Mouse (Mus musculus) limb, embryonic 13.5 days (tissue): ENCODE data around the gene Gm49387. TPM values are rescaled to one million over a fixed set of nuclear protein-coding genes. Genes with fewer than 3 reads are reported as not detected.
"Not testable (repeated sequence)": the region's sequence is repeated elsewhere in the genome, so short reads cannot be mapped to it uniquely, and the experiment has no call there.

ENCODE experiments used
- ATAC-seq: fragments of 200-750 bp; cut with Nextera tagmentation; 2 replicates; pipeline ENCODE4 v1.8.0; 2017; ENCODE audit warnings: low read depth, moderate number of reproducible peaks, moderate TSS enrichment; ENCODE audit not compliant: low FRiP score
- H3K27ac ChIP-seq: fragments of 300-500 bp; sonication (generic); 2 replicates; pipeline ENCODE4 v1.5.1; 2015; ENCODE audit warnings: inconsistent platforms, mild to moderate bottlenecking, moderate library complexity
- H3K27me3 ChIP-seq: fragments of 300-500 bp; sonication (generic); 2 replicates; pipeline ENCODE4 v1.6.1; 2015; ENCODE audit warnings: mild to moderate bottlenecking, inconsistent platforms
- H3K36me3 ChIP-seq: fragments of 300-500 bp; sonication (generic); 2 replicates; pipeline ENCODE4 v1.6.1; 2015; ENCODE audit warnings: inconsistent platforms, mild to moderate bottlenecking, moderate library complexity
- H3K4me1 ChIP-seq: fragments of 300-500 bp; sonication (generic); 2 replicates; pipeline ENCODE4 v1.6.1; 2015; ENCODE audit warnings: inconsistent platforms
- H3K4me2 ChIP-seq: fragments of 300-500 bp; sonication (generic); replicated peaks from 2 replicates; pipeline ENCODE4 v1.6.1; 2015; ENCODE audit warnings: inconsistent platforms, mild to moderate bottlenecking, moderate library complexity
- H3K4me3 ChIP-seq: fragments of 300-500 bp; sonication (generic); 2 replicates; pipeline ENCODE4 v1.5.1; 2015; ENCODE audit warnings: moderate library complexity, mild to moderate bottlenecking, inconsistent platforms
- H3K9ac ChIP-seq: fragments of 300-500 bp; sonication (generic); 2 replicates; pipeline ENCODE4 v1.6.1; 2015; ENCODE audit warnings: mild to moderate bottlenecking, inconsistent platforms
- H3K9me3 ChIP-seq: fragments of 300-500 bp; sonication (generic); 2 replicates; pipeline ENCODE4 v1.6.1; 2016; ENCODE audit warnings: inconsistent platforms
- WGBS: fragments of 180-500 bp; shearing (Covaris S2); methylation state at CpG from one replicate; pipeline ENCODE4 v1.1.7; 2015; 5-methylcytosine and 5-hydroxymethylcytosine counted together
- polyA plus RNA-seq: library from polyadenylated mRNA; unstranded; fragments of >200 nt; fragmentation: Nextera tagmentation; extraction: Ambion mirVana; gene quantifications from 2 replicates; pipeline ENCODE4 v1.2.1, GENCODE M21; 2015

The Gm49387 gene
- polyA plus RNA-seq, 1 experiment from 2014 or later, result 0.47 TPM

DNA sequence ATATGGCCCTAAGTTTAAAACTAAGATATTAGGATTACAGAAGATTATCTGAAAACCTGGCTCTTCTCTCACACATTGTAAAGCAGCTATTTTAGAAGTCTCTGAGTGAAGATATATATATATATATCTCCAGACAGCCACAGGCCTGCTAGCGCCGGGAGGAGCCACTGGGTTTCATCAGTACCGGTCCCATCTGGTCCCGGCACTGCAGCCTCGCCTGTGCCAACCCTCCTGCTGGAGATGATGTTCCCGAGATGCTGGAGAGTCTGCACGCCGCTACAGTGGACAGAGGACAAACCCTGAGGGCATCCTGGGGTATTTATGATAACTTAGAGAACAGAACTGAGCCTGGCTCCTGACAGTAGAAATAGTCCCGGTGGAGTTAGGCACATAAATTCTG lies 23.5 kb downstream of the Gm49387 start:
- Histone ChIP-seq H3K4me3 (no peak overlapping the region), H3K4me2 (no peak overlapping the region), H3K27me3 (no peaks in the 10 kb centered on the region), H3K36me3 (peaks cover 8% of the 10 kb centered on the region; the same call in 1 of the 2 replicates), H3K27ac (no peak overlapping the region), H3K4me1 (no peaks in the 10 kb centered on the region), H3K9ac (no peak overlapping the region), H3K9me3 (no peaks in the 10 kb centered on the region)
- ATAC-seq, result no peak
- WGBS, result 86% methylated on average over 9 of the region's 9 CpGs

GRCm38 (mm10) chr14:31613671-31614070 lies 27.0 kb downstream of the Gm49387 start:
- Histone ChIP-seq H3K4me2 (no peak overlapping the region), H3K4me1 (no peaks in the 10 kb centered on the region), H3K4me3 (no peak overlapping the region), H3K9me3 (no peaks in the 10 kb centered on the region), H3K9ac (no peak overlapping the region), H3K27me3 (no peaks in the 10 kb centered on the region), H3K27ac (no peak overlapping the region), H3K36me3 (peaks cover 8% of the 10 kb centered on the region; the same call in 1 of the 2 replicates)
- no peak for ATAC-seq
- 77% methylated on average over 5 of the region's 5 CpGs for WGBS

DNA sequence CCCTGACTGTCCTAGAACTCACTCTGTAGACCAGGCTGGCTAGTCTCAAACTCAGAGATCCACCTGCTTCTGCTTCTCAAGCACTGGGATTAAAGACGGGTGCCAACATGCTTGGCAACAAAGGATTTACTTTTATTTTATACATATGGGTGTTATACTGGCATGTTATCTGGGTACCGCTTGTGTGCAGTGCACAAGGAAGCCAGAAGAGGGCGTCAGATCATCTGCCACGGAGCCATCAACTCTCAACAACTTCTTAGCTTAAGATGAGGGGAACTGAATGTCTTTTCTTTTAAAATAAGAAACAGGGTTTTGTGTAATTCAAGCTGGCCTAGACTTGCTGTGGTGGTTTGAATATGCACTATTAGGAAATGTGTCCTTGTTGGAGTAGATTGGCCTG lies 28.7 kb downstream of the Gm49387 start:
- Histone ChIP-seq H3K27me3 (no peaks in the 10 kb centered on the region), H3K36me3 (0 out of 2 replicates have a peak, but pooled peaks cover 4% of the 10 kb centered on the region), H3K4me1 (no peaks in the 10 kb centered on the region), H3K27ac (no peak overlapping the region), H3K9ac (no peak overlapping the region), H3K4me3 (no peak overlapping the region), H3K9me3 (no peaks in the 10 kb centered on the region), H3K4me2 (no peak overlapping the region)
- WGBS, result 70% methylated on average over 4 of the region's 4 CpGs
- no peak for ATAC-seq

DNA sequence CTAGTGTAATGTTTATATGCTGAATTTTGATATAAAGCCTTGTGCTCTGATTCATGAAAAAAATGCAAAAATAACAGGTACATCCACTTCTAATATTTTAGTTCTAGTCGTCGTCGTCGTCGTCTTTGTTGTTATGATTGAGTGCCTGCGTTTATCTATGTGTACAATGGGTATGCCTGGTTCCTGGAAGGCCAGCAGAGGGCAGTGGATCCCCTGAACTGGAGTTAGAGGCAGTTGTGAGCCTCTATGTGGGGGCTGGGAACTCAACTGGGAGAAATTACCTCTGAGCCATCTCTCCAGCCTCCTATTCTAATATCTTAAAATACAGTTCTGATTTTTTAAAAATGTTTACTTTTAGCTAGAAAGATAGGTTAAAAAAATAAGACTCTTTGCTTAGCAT lies 35.2 kb downstream of the Gm49387 start:
- H3K36me3 ChIP-seq, result no peaks in the 10 kb centered on the region
- ATAC-seq, result no peak
- H3K27ac ChIP-seq, result no peak overlapping the region
- H3K9me3 ChIP-seq, result no peaks in the 10 kb centered on the region
- H3K4me1 ChIP-seq, result no peaks in the 10 kb centered on the region
- no peak overlapping the region for H3K4me2 ChIP-seq
- no peak overlapping the region for H3K4me3 ChIP-seq
- WGBS, result 60% methylated on average over 6 of the region's 6 CpGs
- H3K9ac ChIP-seq, result no peak overlapping the region
- no peaks in the 10 kb centered on the region for H3K27me3 ChIP-seq

DNA sequence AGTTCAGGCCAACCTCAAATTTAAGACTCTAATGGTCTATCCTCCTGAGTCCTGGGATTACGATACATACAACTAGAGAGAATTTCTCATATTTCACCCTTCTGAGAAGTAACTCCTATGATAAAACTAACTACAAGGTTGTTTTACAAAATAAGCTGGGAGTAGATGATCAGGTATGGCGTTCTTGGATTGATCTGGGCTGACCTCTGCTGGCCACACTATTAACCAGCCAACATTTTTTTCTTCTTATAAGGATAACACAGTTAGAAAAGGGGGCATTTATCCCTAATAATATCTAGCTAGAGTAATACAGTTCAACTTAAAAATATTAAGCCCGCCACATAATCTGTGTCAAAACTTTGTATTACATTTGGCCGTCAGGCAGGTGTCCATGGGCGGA lies 35.8 kb downstream of the Gm49387 start:
- WGBS, result 74% methylated on average over 5 of the region's 5 CpGs
- Histone ChIP-seq H3K4me3 (no peak overlapping the region), H3K4me2 (no peak overlapping the region), H3K27ac (no peak overlapping the region), H3K9me3 (no peaks in the 10 kb centered on the region), H3K4me1 (no peaks in the 10 kb centered on the region), H3K27me3 (no peaks in the 10 kb centered on the region), H3K9ac (no peak overlapping the region), H3K36me3 (no peaks in the 10 kb centered on the region)
- ATAC-seq, result no peak

DNA sequence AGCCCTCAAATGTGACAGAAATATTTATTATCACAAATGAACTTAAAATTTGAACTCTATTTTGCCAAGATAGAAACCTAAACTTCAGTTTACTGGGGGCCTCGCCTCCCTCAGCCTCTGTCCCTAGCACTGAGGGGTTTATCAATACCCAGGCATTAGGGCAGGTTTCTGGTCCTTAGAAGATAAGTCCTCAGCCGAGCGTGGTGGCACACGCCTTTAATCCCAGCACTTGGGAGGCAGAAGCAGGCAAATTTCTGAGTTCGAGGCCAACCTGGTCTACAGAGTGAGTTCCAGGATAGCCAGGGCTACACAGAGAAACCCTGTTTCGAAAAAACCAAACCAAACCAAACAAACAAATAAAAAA lies 38.1 kb downstream of the Gm49387 start:
- 84% methylated on average over 6 of the region's 6 CpGs for WGBS
- H3K4me3 ChIP-seq, ATAC-seq, H3K9ac ChIP-seq, H3K4me2 ChIP-seq, H3K9me3 ChIP-seq, H3K4me1 ChIP-seq, H3K27ac ChIP-seq, H3K36me3 ChIP-seq, H3K27me3 ChIP-seq: not testable (repeated sequence)

DNA sequence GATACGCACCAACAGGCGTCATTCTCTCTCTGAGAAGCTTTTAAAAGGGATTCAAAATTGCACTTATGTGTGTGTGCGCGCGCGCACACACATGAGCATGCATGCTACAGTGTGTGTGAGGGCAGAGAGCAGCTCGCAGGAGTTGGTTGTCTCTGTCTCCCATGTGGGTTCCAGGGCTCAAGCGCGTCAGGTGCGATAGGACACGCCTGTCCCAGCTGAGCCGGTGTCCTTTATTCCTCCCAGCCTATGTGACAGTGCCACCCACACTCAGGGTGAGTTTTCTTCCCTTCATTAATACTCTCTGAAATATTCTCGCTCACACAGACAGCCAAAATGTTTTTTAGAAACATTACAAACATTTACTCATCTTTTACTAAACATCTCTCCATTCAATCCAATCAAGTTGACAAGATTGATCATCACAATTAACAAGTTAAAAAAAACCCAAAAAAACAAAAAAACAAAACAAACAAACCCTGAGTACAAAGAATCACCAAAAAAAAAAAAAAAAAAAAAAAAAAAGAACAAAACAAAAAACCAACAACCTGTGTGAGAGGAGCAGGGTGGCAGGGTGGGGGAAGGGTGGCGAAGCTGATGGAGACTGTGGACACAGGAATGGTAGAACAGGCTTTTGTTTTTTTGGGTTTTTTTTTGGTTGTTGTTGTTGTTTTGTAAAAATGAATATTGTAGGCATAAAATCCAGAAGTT lies 38.6 kb downstream of the Gm49387 start:
- no peaks in the 10 kb centered on the region for H3K27me3 ChIP-seq
- WGBS, result 94% methylated on average over 14 of the region's 14 CpGs
- no peaks in the 10 kb centered on the region for H3K36me3 ChIP-seq
- no peaks in the 10 kb centered on the region for H3K4me1 ChIP-seq
- no peak overlapping the region for H3K4me2 ChIP-seq
- H3K27ac ChIP-seq, result no peak overlapping the region
- no peaks in the 10 kb centered on the region for H3K9me3 ChIP-seq
- no peak for ATAC-seq
- H3K9ac ChIP-seq, result no peak overlapping the region
- H3K4me3 ChIP-seq, result no peak overlapping the region

DNA sequence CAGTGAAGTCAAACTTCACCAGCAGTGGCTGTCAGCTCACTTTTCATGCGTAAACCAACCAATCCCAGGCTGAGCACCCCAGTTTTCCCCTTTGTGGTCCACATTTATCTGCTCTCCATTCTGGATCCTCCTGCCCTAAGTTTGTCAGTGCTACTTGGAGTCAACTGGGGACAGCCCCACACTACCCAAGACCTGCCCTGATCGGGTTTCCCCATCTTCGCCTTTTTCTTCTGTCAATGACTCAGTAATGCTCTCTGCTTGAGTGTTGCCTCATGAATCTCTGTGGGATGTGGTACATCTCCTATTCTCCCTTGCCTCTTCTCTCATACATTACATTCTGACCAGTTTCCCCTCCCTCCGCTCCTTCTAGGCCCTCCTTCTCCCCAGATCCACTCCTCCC lies 43.2 kb downstream of the Gm49387 start:
- Histone ChIP-seq H3K4me1 (no peaks in the 10 kb centered on the region), H3K36me3 (no peaks in the 10 kb centered on the region)

GRCm38 (mm10) chr14:31596408-31596807 lies 44.3 kb downstream of the Gm49387 start:
- H3K27me3 ChIP-seq, result no peaks in the 10 kb centered on the region
- H3K4me1 ChIP-seq, result no peaks in the 10 kb centered on the region
- no peak overlapping the region for H3K4me3 ChIP-seq
- H3K9ac ChIP-seq, result no peak overlapping the region
- 0 out of 2 replicates have a peak, but pooled peaks cover 4% of the 10 kb centered on the region for H3K9me3 ChIP-seq
- ATAC-seq, result no peak
- no peaks in the 10 kb centered on the region for H3K36me3 ChIP-seq
- no peak overlapping the region for H3K27ac ChIP-seq
- no peak overlapping the region for H3K4me2 ChIP-seq
- WGBS, result 82% methylated on average over 7 of the region's 7 CpGs

More for the DNA sequence above, 43.2 kb downstream of the Gm49387 start:
- Histone ChIP-seq H3K9ac (no peak overlapping the region), H3K9me3 (0 out of 2 replicates have a peak, but pooled peaks cover 4% of the 10 kb centered on the region), H3K27ac (no peak overlapping the region), H3K27me3 (no peaks in the 10 kb centered on the region), H3K4me3 (no peak overlapping the region), H3K4me2 (no peak overlapping the region)
- no peak for ATAC-seq
- 89% methylated on average over 4 of the region's 4 CpGs for WGBS

- Histone ChIP-seq H3K36me3 (no peaks in the 10 kb centered on the region), H3K27me3 (0 out of 2 replicates have a peak, but pooled peaks cover 3% of the 10 kb centered on the region), H3K27ac (no peak overlapping the region), H3K9ac (no peak overlapping the region), H3K4me3 (no peak overlapping the region), H3K4me2 (no peak overlapping the region), H3K4me1 (no peaks in the 10 kb centered on the region), H3K9me3 (0 out of 2 replicates have a peak, but pooled peaks cover 4% of the 10 kb centered on the region)
- ATAC-seq, result no peak
- 57% methylated on average over 3 of the region's 3 CpGs for WGBS
Measured at GRCm38 (mm10) chr14:31594693-31595092, 46.0 kb downstream of the Gm49387 start.

DNA sequence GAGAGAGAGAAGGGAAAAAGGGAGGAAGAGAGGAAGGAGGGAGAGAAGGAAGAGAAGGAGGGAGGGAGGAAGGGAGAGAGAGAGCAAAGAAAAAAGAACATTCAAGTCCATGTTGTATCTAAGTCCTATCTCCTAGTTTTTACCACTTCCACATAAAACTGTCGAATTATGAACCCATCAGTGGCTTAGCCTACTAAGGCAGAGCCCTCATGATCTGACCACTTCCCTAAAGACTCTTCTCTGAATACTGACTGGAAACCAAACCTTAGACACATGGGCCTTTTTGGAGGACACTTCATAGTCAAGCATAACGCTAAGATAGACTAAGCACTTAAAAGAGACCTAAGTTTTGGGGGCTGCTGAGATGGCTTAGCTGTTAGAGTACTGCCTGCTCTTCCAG lies 47.6 kb downstream of the Gm49387 start:
- H3K36me3 ChIP-seq, result no peaks in the 10 kb centered on the region
- H3K9ac ChIP-seq, result no peak overlapping the region
- no peak overlapping the region for H3K4me3 ChIP-seq
- H3K27ac ChIP-seq, result no peak overlapping the region
- 0 out of 2 replicates have a peak, but pooled peaks cover 3% of the 10 kb centered on the region for H3K27me3 ChIP-seq
- 0 out of 2 replicates have a peak, but pooled peaks cover 4% of the 10 kb centered on the region for H3K9me3 ChIP-seq
- WGBS, result 81% methylated on average over 2 of the region's 2 CpGs
- no peak for ATAC-seq
- no peaks in the 10 kb centered on the region; the same call in 1 of the 2 replicates for H3K4me1 ChIP-seq
- H3K4me2 ChIP-seq, result no peak overlapping the region

DNA sequence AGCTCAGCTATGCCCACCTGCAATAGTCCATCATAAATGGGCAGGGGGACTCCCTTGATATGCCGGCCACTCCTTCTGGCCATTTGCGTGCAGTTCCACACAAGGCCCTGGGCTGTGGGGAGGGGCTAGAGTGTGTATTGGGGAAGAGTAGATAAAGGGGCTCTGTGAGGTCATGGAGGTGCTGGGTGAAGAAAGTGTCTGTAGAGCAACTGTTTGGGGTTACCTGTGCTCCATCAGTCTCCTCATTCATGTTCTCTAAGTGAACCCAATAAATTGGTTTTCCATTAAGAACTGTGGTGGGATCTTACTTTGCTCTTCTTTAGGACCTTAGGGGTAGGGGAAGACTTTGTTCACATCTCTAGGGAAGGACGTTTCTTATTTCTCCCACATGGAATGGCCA lies 49.4 kb downstream of the Gm49387 start, which contains the start of gene Colq:
TSS of gene Colq (minus strand) at position 101 of the 400 bp plus-strand sequence.
- Histone ChIP-seq H3K9me3 (0 out of 2 replicates have a peak, but pooled peaks cover 4% of the 10 kb centered on the region), H3K4me1 (no peaks in the 10 kb centered on the region; the same call in 1 of the 2 replicates), H3K9ac (no peak within 1 kb of the TSS), H3K4me3 (no peak within 1 kb of the TSS), H3K27me3 (peaks cover 3% of the 10 kb centered on the region; the same call in 1 of the 2 replicates), H3K27ac (no peak within 1 kb of the TSS), H3K36me3 (no peaks in the 10 kb centered on the region), H3K4me2 (no peak within 1 kb of the TSS)
- 84% methylated on average over 3 of the region's 3 CpGs for WGBS
- ATAC-seq, result no peak

DNA sequence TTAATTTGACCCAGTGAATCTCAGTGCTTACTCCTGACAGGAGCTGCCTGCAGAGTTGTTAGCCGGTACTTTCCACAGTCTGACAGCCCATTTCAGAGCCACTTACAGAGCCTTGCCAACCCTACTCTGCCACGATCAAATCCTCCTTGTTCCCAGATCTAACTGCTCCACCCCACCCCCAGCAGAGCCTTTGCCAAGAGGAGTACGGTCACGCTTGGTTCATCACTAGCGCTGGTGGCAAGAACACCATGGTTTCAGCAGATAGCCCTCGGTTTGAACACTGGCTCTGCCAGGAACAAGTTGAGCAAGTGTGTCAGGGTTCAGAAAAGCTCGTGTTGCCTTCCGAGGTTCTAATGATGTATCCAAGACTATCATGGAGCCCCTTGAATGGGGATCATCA lies 54.2 kb downstream of the Gm49387 start:
- Histone ChIP-seq H3K27ac (no peak overlapping the region), H3K27me3 (peaks cover 3% of the 10 kb centered on the region; the same call in 1 of the 2 replicates), H3K36me3 (no peaks in the 10 kb centered on the region), H3K9ac (no peak overlapping the region), H3K4me2 (no peak overlapping the region), H3K4me3 (no peak overlapping the region), H3K9me3 (no peaks in the 10 kb centered on the region), H3K4me1 (no peaks in the 10 kb centered on the region; the same call in 1 of the 2 replicates)
- ATAC-seq, result no peak
- WGBS, result 86% methylated on average over 8 of the region's 8 CpGs
